Mouse (Mus musculus) heart, adult 2 months (tissue): Measurements from ENCODE around the gene St6gal1.

Experiments
- EP300 ChIP-seq: fragments of 200-500 bp; IDR thresholded peaks from 2 replicates; pipeline ENCODE4 v1.6.1; 2011; ENCODE audit warnings: low read depth, low read length, control low read depth; ENCODE audit not compliant: insufficient read depth
- POLR2A ChIP-seq: fragments of 200-500 bp; IDR thresholded peaks from 2 replicates; pipeline ENCODE4 v1.6.1; 2011; ENCODE audit warnings: mild to moderate bottlenecking, low read depth, low read length, control low read depth; ENCODE audit not compliant: insufficient read depth

GRCm38 (mm10) chr16:23337317-23337716 lies 112.8 kb downstream of the St6gal1 start:
- TF ChIP-seq EP300 (no peak), POLR2A (no peak)
